Mouse (Mus musculus): Measurements from ENCODE around the gene Muc3. TPM values are rescaled to one million over a fixed set of nuclear protein-coding genes. Genes with fewer than 3 reads are reported as not detected.
A peak's percentile ranks its signal among the peaks of the same experiment; 100 is the strongest.

Muc3 gene
- polyA plus RNA-seq, 2 experiments, result not detected

GRCm38 (mm10) chr5:137096037-137096436 is 53.1 kb downstream of the Muc3 start:
- no peak overlapping the region for H3K4me3 ChIP-seq (replicated peaks; ENCODE audit: low read length)
- no peaks in the 10 kb centered on the region for H3K36me3 ChIP-seq (ENCODE audit: control insufficient read depth, insufficient read depth, low read length)

DNA sequence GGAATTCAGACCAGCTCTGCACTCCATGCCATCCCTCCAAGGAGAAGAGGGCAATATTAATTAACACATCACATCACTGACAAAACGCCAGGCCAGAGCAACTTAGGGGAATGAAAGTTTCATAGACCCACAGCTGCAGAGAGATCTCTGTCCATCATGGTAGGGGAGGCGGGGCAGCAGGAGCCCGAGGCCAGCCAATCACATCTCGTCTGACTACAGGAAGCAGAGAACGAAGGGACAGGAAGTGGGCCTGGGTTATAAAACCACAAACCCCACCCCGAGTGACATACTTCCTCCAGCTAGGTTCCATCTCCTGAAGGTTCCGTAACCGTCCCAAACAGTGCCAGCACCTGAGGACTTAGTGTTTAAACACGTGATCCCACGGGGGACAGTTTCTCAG is 54.0 kb downstream of the Muc3 start:
- Histone ChIP-seq H3K9me3 (ENCODE audit: control insufficient read depth, low read length) (no peaks in the 10 kb centered on the region), H3K4me3 (replicated peaks; ENCODE audit: low read length) (no peak overlapping the region), H3K4me1 (ENCODE audit: control insufficient read depth, insufficient read depth, low read length) (no peaks in the 10 kb centered on the region), H3K9ac (ENCODE audit: low read depth, low read length, severe bottlenecking) (no peak overlapping the region), H3K36me3 (ENCODE audit: control insufficient read depth, insufficient read depth, low read length) (no peaks in the 10 kb centered on the region), H3K27me3 (ENCODE audit: control insufficient read depth, insufficient read depth, low read length) (no peaks in the 10 kb centered on the region), H3K27ac (replicated peaks; ENCODE audit: low read depth, low read length) (no peak overlapping the region), H3K4me2 (replicated peaks; ENCODE audit: low read depth, low read length, severe bottlenecking) (no peak overlapping the region)
- 80% methylated on average over 10 of the region's 10 CpGs for WGBS
- ATAC-seq (ENCODE audit: low FRiP score, low read depth), result no peak
- TF ChIP-seq POLR2A (IDR thresholded peaks at IDR 0.05; ENCODE audit: borderline replicate concordance, extremely low read depth, insufficient read depth, insufficient read length), result no peak
- DNase-seq (ENCODE audit: low spot score), result no peak

More at GRCm38 (mm10) chr5:137096037-137096436, 53.1 kb downstream of the Muc3 start:
- no peak for ATAC-seq (ENCODE audit: low FRiP score, low read depth)
- Histone ChIP-seq H3K4me1 (ENCODE audit: control insufficient read depth, insufficient read depth, low read length) (no peaks in the 10 kb centered on the region), H3K27me3 (ENCODE audit: control insufficient read depth, insufficient read depth, low read length) (no peaks in the 10 kb centered on the region), H3K9me3 (ENCODE audit: control insufficient read depth, low read length) (no peaks in the 10 kb centered on the region), H3K27ac (replicated peaks; ENCODE audit: low read depth, low read length) (no peak overlapping the region), H3K4me2 (replicated peaks; ENCODE audit: low read depth, low read length, severe bottlenecking) (no peak overlapping the region), H3K9ac (ENCODE audit: low read depth, low read length, severe bottlenecking) (no peak overlapping the region)
- TF ChIP-seq POLR2A (IDR thresholded peaks at IDR 0.05; ENCODE audit: borderline replicate concordance, extremely low read depth, insufficient read depth, insufficient read length), result no peak
- 35% methylated on average over 1 of the region's 1 CpGs for WGBS
- DNase-seq (ENCODE audit: low spot score), result peak; percentile 58

- no peaks in the 10 kb centered on the region for H3K4me1 ChIP-seq (ENCODE audit: control insufficient read depth, insufficient read depth, low read length)
- WGBS, result 76% methylated on average over 9 of the region's 9 CpGs
- H3K9me3 ChIP-seq (ENCODE audit: control insufficient read depth, low read length), result no peaks in the 10 kb centered on the region
These were observed 55.4 kb downstream of the Muc3 start for GRCm38 (mm10) chr5:137093720-137094119.

GRCm38 (mm10) chr5:137091560-137091959 is 57.6 kb downstream of the Muc3 start:
- no peak overlapping the region for H3K4me2 ChIP-seq (replicated peaks; ENCODE audit: low read depth, low read length, severe bottlenecking)
- ATAC-seq (ENCODE audit: low FRiP score, low read depth), result no peak
- H3K4me3 ChIP-seq (replicated peaks; ENCODE audit: low read length), result no peak overlapping the region
- H3K27ac ChIP-seq (replicated peaks; ENCODE audit: low read depth, low read length), result no peak overlapping the region
- no peaks in the 10 kb centered on the region for H3K9me3 ChIP-seq (ENCODE audit: control insufficient read depth, low read length)
- no peak overlapping the region for H3K9ac ChIP-seq (ENCODE audit: low read depth, low read length, severe bottlenecking)
- H3K4me1 ChIP-seq (ENCODE audit: control insufficient read depth, insufficient read depth, low read length), result no peaks in the 10 kb centered on the region
- DNase-seq (ENCODE audit: low spot score), result no peak
- no peaks in the 10 kb centered on the region for H3K36me3 ChIP-seq (ENCODE audit: control insufficient read depth, insufficient read depth, low read length)
- WGBS, result 46% methylated on average over 6 of the region's 6 CpGs
- no peak for TF ChIP-seq POLR2A (IDR thresholded peaks at IDR 0.05; ENCODE audit: borderline replicate concordance, extremely low read depth, insufficient read depth, insufficient read length)
- no peaks in the 10 kb centered on the region for H3K27me3 ChIP-seq (ENCODE audit: control insufficient read depth, insufficient read depth, low read length)

More at GRCm38 (mm10) chr5:137093720-137094119, 55.4 kb downstream of the Muc3 start:
- H3K36me3 ChIP-seq (ENCODE audit: control insufficient read depth, insufficient read depth, low read length), result no peaks in the 10 kb centered on the region
- no peak overlapping the region for H3K9ac ChIP-seq (ENCODE audit: low read depth, low read length, severe bottlenecking)
- no peak overlapping the region for H3K4me2 ChIP-seq (replicated peaks; ENCODE audit: low read depth, low read length, severe bottlenecking)
- ATAC-seq (ENCODE audit: low FRiP score, low read depth), result no peak
- no peak for DNase-seq (ENCODE audit: low spot score)
- H3K27ac ChIP-seq (replicated peaks; ENCODE audit: low read depth, low read length), result no peak overlapping the region
- TF ChIP-seq POLR2A (IDR thresholded peaks at IDR 0.05; ENCODE audit: borderline replicate concordance, extremely low read depth, insufficient read depth, insufficient read length), result no peak
- no peak overlapping the region for H3K4me3 ChIP-seq (replicated peaks; ENCODE audit: low read length)
- no peaks in the 10 kb centered on the region for H3K27me3 ChIP-seq (ENCODE audit: control insufficient read depth, insufficient read depth, low read length)

GRCm38 (mm10) chr5:137090870-137091269 is 58.3 kb downstream of the Muc3 start:
- 84% methylated on average over 9 of the region's 10 CpGs for whole genome bisulfite sequencing
- ATAC-seq (ENCODE audit: low FRiP score, low read depth) (no peak), DNase-seq (ENCODE audit: low spot score) (no peak)
- H3K4me3 ChIP-seq (replicated peaks; ENCODE audit: low read length), result no peak overlapping the region
- H3K36me3 ChIP-seq (ENCODE audit: control insufficient read depth, insufficient read depth, low read length), result no peaks in the 10 kb centered on the region
- H3K9ac ChIP-seq (ENCODE audit: low read depth, low read length, severe bottlenecking), result no peak overlapping the region
- TF ChIP-seq POLR2A (IDR thresholded peaks at IDR 0.05; ENCODE audit: borderline replicate concordance, extremely low read depth, insufficient read depth, insufficient read length), result no peak
- no peaks in the 10 kb centered on the region for H3K9me3 ChIP-seq (ENCODE audit: control insufficient read depth, low read length)
- no peaks in the 10 kb centered on the region for H3K27me3 ChIP-seq (ENCODE audit: control insufficient read depth, insufficient read depth, low read length)
- H3K4me2 ChIP-seq (replicated peaks; ENCODE audit: low read depth, low read length, severe bottlenecking), result no peak overlapping the region
- no peak overlapping the region for H3K27ac ChIP-seq (replicated peaks; ENCODE audit: low read depth, low read length)
- no peaks in the 10 kb centered on the region for H3K4me1 ChIP-seq (ENCODE audit: control insufficient read depth, insufficient read depth, low read length)

DNA sequence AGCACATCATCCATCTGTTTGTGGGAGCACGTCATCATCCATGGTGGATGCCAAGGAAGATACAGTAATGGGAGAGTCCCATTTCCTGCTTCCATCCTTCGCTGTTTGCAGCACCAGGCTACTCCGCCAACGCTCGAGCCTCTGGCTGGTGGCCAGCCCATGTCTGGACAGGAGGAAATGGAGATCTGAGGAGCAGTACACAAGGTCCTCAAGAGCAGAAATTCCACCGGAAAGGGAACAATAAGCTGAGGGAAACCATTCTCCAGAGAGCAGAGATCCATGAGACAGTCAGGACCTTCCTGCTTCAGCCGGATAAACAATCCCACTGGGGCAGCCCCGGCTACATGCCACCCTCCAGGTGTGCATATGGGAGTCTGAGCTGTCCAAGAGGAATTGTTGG is 61.7 kb downstream of the Muc3 start:
- no peaks in the 10 kb centered on the region for H3K9me3 ChIP-seq (ENCODE audit: control insufficient read depth, low read length)
- H3K4me2 ChIP-seq (replicated peaks; ENCODE audit: low read depth, low read length, severe bottlenecking), result no peak overlapping the region
- TF ChIP-seq POLR2A (IDR thresholded peaks at IDR 0.05; ENCODE audit: borderline replicate concordance, extremely low read depth, insufficient read depth, insufficient read length), result no peak
- no peak for DNase-seq (ENCODE audit: low spot score)
- no peak for ATAC-seq (ENCODE audit: low FRiP score, low read depth)
- no peak overlapping the region for H3K4me3 ChIP-seq (replicated peaks; ENCODE audit: low read length)
- no peaks in the 10 kb centered on the region for H3K36me3 ChIP-seq (ENCODE audit: control insufficient read depth, insufficient read depth, low read length)
- H3K27me3 ChIP-seq (ENCODE audit: control insufficient read depth, insufficient read depth, low read length), result no peaks in the 10 kb centered on the region
- WGBS, result 89% methylated on average over 8 of the region's 8 CpGs
- H3K27ac ChIP-seq (replicated peaks; ENCODE audit: low read depth, low read length), result no peak overlapping the region
- H3K9ac ChIP-seq (ENCODE audit: low read depth, low read length, severe bottlenecking), result no peak overlapping the region
- H3K4me1 ChIP-seq (ENCODE audit: control insufficient read depth, insufficient read depth, low read length), result no peaks in the 10 kb centered on the region
